Mouse (Mus musculus) thymus, postnatal 36 days (tissue): Measurements from ENCODE around the gene Bmpr1a.
"Not testable (repeated sequence)": the region's sequence is repeated elsewhere in the genome, so short reads cannot be mapped to it uniquely, and the experiment has no call there.

Source experiments
- DNase-seq, 2 experiments: peaks; one replicate each; pipeline ENCODE4 v3.0.0; 2022; ENCODE audit warnings: mixed read lengths in 2 of 2

The Bmpr1a gene

DNA sequence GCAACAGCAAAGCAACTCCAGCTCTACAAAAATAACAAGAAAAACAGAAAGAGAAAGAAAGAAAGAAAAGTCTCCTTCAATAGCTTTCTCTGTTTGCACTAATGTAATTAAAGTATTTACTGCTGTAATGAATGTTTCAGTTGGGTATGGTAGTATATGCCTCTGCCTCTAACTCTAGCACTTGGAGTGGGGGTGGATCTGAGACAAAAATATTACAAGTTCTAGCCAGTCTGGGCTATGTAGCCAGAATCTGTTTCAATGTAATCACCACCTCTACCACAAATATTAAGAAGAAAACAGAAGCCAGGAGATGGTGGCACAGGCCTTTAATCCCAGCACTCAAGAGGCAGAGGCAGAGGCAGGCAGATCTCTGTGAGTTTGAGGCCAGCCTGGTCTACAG lies 54.7 kb downstream of the Bmpr1a start:
- DNase-seq: no peak

DNA sequence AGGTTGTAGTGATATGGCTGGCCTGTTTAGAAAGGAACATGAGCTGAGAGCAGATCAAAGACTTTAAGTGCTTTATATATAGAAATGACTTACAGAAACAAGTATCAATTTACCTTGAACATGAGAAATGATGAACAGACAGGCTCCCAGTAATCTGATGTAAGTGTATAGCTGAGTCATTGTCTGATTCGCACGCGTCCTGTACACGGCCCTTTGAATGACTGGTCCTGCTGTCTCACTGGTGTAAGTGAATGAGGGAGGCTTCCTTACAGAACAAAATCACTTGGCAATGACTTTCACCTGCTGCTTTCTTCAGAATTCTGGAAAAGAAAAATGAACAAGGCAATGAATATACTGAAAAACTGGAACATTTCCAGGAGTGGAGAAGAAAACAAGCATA lies 55.5 kb downstream of the Bmpr1a start:
- no peak for DNase-seq

DNA sequence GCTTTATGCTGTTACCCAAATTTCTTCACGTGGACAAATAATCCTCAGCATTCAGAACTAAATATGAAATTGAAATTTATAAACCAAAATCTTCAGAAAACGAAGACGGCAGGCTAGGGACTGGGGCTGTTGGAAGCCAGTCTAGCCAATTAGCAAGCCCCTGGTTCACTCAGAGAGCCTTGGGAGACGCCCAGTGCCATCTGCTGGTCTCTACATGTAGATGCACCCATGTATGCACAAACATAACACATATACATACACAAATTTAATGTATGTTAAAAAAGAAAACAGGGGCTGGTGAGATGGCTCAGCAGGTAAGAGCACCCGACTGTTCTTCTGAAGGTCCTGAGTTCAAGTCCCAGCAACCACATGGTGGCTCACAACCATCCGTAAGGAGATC lies 56.5 kb downstream of the Bmpr1a start:
- DNase-seq: no peak

DNA sequence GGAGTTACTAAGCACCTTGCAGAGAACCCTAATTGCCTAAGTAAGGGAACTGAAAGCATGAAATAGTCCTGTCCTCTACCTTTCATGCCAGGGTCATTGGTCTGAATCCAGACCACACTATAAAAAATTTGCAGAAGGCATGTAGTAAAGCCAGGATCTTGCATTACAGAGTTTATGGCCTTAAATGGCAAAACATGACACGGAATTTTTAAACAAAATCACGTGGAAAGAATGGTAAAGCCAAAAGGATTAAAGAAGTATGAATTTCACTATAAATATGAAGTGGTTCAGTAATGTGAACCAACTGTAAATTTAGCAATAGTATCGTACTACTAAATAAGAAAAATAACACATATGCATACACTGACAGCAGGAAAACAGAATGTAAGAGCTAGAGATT lies 57.8 kb downstream of the Bmpr1a start:
- DNase-seq: no peak

DNA sequence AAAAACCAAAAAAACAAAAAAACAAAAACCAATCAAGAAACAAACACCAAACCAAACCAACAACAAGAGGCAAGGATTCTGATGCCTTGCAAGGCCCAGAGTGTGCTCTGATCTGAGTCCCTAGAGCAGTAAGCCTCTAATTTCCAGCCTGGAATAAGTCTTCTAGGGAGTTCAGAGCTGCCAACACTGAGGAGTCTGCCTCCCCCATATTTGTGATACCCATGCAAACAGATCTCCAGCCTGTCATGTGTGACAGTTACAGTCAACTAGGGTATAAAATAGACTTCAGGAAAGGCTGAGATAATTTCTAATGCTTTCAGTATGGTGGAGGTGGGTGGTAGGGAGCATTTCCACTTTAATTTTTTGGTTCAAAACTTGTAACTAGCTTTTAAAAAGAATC lies 58.2 kb downstream of the Bmpr1a start:
- DNase-seq: no peak

DNA sequence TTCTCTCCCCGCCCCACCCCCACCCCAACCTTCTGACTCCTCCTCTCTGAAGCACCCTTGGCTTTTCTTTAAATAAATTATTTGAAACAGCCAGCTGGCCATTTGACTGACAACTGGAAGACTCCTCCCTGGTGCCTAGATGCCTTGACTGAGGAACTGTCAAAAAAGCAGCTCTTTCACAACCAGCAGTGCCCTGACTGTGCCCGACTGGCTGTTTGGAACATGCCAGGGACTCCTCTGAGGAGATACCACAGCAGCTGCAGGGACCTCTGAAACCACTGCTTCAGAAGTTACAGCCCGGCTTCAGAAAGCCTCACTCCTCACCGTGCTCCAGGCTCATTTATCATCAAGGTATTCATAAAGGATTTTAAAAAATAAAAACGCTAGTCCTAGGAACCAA lies 58.8 kb downstream of the Bmpr1a start:
- DNase-seq: no peak

DNA sequence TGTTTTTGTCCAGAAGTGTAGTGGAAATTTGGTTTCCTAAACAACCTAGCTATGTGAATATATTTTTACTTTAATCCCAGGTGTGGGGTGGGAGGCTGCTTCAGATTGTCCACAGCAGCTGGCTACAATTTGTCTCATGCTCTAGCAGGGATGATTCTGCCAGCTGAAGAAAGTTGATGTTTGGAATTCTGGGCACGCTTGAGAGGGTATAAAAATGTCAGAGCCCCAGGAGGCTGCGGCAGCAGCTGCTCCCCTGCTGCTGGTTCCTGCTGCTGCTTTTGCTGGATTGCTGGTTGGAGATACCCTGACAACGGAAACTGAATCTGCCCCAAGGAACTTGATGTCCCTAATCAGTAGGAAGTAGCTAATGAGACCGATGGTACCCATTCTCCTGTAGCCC lies 60.6 kb downstream of the Bmpr1a start:
- no peak for DNase-seq

DNA sequence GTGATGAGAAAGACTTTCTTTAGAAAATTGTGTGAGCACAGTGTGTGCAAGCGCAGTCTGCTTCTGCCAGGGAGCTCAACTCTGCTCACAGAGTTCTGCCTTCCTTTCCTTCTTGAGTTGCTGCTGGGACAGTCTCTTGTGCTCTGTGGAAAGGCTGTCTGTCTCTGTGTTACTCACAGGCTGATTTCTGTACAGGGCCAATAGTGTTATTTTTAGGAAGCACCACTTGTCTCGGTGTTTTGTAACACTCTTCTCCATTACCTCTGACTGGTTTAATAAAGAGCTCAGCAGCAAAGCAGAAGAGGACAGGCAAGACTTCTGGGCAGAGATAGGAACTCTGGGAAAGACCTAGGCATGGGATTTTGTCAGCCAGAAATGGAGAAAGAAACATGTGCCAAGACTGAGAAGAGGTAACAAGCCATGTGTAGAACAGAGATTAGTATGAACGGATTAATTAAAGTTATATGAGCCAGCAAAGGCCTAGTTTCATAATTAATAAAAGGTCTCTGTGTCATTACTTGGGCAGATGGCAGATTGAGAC lies 62.5 kb downstream of the Bmpr1a start:
- no peak for DNase-seq

DNA sequence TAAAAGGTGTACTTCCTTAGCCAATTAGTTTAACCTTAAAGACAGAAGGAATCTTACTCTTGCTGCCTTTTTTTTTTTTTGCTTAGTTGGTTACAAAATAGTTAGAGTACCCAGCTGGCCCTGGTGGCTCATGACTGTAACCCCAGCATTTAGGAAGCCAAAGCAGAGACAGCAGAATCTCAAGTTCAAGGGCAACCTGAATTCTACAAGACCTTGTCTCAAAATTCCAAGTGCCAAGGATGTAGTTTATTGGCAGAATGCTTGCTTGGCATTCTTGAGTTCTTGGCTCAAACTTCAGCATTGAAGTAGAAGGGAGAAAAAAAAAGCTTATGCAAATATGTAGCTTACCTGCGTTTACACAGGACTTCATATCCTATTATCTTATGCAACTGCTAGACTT lies 74.1 kb downstream of the Bmpr1a start:
- DNase-seq: no peak

DNA sequence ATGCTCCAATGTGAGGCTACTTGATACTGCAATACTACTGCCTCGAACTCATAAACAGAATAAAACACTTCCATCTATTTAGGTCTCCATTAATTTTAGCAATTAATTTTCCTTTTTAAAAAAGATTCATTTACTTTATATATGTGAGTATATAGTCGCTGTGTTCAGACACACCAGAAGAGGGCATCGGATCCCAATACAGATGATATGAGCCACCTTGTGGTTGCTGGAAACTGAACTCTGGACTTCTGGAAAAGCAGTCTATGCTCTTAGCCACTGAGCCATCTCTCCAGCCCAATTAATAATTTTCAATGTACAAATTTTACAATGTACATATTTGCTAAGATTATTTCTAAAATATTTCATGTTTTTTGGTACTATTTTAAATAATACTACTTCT lies 74.9 kb downstream of the Bmpr1a start:
- no peak for DNase-seq

DNA sequence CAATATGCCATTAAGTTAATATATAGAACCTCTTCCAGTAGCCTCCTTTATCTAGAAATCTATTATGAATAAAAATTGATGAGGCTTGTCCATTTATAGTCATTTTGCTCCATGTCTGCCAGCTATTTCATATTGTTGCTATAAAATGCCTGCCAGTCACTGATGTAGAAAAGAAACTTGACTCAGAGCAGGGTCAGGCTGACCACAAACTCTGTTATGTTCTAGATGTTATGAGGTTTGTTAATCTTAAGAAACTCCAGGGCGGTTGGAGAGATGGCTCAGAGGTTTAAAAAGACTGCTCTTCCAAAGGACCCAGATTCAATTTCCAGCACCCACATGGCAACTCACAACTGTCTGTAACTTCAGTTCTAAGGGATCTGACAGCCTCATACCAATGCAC lies 82.1 kb downstream of the Bmpr1a start:
- DNase-seq: no peak

DNA sequence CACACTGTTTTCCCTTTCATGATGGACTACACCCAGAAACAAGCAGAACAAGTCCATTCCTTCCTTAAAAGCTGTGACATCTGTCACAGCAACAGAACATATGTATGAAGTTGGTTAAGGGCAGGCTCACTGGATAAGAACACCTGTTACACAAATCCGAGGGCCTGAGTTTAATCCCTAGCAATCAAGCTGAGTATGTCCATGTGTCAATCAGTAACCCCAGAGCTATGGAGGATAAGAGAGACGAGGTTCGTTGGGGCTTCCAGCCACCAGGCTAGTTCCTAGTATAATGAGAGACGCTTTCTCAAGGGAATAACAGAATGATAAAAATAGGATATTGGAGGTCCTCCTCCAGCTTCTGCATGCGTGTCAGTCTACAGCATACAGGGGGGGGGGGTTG lies 85.6 kb downstream of the Bmpr1a start:
- DNase-seq: no peak

DNA sequence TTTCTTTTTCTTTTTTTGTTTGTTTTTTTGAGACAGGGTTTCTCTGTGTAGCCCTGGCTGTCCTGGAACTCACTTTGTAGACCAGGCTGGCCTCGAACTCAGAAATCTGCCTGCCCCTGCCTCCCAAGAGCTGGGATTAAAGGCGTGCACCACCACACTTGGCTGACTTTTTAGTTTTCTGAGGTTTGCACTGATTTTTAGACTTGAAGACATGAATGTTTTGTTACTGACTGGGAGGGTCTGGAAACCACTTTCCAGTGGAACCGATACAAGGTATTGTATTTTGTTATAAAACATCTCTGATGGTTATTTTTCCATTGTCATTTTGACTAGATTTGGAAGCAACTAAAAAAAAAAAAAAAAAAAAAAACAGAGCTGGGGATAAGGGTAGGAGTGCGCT lies 86.2 kb downstream of the Bmpr1a start:
- DNase-seq: not testable (repeated sequence)

DNA sequence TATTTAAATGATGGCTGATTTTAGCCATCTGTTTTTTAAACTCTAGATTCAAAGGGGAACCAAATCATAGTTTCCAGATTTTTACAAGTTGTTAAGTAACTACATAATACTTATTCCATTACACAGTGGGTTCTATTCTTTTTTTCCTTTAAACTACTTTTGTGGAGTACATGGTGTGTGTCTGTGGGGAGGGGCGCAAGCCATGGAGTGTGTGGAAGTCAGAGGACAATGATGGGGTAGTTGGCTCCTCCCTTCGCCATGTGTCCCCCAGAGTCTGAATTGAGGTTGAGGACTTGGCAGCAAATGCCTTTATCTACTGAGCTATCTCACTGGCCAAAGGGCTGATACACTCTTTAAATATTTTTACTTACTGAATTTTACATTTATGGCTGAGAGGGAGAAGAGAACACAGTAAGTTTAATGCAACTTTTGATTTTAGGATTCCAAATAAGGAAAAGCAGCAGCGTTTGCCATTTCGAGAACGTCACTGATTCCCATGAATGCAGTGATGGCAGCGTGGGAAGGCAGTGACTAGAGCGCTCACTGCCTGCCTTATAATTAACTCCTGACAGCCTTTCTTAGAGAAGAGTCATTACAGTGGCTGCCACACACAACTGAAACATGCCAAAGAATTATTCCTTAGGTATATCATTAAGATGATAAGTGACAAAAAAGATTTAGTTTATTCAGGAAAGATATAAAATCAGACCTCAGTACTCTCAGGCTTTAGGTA lies 90.8 kb downstream of the Bmpr1a start:
- DNase-seq: no peak

DNA sequence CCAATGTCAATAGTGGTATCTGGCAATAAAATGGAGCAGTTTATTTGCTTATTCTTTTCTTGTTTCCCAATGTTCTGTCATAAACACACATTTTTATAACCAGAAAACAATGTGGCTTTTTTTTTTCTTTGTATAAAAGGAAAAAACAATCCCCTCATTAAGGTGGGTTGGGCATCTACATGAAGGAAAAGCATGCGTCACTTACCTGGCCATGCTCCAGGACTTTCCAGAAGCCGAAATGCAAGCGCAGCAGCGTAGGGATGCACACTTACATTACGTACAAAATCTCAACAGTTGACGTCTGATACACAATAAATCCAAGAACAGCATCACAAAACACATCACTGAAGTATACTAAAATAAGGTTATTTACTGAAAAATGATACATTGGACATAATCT lies 92.4 kb downstream of the Bmpr1a start:
- no peak for DNase-seq

DNA sequence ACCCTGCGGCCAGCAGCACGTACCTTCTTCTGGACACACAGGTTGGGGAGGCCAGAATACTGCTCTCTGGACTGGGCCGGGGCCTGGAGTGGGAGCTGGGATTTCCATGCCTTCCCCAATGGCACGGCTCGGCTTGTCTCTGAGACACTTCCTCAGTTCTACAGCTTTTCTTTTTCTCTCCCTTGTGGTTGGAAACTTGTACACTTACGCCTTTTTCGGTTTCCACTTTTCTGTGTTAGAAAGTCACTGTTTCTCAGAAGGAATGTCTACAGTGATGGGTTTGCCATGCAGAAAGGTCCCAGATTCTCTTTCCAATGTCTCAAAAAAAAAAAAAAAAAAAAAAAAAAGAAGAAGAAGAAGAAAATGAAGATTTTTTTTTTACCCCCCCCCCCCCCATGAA lies 99.7 kb downstream of the Bmpr1a start:
- DNase-seq: no peak

DNA sequence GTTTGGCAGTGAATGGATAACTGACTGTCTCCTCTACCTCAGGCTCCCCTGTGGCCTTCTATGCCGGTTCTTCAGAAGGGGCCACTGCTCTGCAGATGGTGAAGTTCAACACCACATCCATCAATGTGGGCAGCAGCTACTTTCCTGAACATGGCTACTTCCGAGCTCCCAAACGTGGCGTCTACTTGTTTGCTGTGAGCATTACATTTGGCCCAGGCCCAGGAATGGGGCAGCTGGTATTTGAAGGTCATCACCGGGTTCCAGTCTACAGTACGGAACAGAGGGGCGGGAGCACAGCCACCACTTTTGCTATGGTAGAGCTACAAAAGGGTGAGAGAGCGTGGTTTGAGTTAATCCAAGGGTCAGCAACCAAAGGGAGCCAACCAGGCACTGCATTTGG lies 100.3 kb downstream of the Bmpr1a start:
- no peak for DNase-seq

DNA sequence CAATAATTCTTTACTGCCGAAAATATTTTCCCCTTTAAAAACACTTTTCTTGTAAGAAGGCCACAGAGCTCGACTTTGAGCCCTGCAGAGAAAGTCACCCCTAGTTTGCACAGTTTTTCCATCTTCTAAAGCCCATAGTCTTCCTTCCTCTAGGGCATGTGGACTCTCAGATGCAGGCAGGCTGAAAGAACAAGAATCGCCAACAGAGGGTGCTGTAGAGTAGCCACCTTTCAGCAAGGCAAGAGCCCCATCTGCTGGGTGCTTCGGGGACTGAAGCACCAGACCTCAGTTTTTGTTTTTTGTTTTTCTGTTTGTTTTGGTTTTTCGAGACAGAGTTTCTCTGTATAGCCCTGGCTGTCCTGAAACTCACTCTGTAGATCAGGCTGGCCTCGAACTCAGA lies 102.0 kb downstream of the Bmpr1a start:
- peak; percentile 54 to 67 for DNase-seq

DNA sequence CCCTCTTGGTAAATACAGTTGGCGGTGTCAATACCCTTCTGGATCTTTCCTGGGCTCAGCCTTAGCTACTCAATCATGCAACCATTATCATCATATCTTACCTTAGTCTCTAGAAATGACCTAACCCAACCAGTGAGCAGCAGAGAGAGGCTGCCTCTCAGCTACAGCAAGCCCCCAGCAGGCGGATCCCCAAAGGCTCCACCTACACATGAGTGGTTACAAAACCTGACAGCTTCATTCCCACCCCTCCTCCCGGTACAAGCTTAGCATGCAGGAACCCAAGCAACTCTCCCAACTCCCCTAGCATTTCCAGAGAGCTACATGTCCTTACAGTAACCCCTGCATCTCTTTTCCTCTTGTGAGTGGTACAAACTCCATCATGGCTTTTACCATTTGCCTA lies 103.1 kb downstream of the Bmpr1a start:
- DNase-seq: no peak

DNA sequence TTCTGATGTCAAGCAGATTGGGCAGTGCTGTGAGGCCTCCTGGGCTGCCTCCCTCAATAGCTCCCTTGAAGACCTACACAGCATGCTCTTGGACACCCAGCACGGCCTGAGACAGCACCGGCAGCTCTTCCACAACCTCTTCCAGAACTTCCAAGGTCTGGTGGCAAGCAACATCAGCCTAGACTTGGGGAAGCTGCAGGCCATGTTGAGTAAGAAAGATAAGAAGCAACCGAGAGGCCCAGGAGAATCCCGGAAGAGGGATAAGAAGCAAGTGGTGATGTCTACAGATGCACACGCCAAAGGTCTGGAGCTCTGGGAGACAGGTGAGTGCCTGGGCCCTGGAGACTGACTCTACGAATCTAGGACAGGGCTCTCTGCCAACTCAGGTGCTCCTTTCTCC lies 103.8 kb downstream of the Bmpr1a start:
- no peak for DNase-seq

DNA sequence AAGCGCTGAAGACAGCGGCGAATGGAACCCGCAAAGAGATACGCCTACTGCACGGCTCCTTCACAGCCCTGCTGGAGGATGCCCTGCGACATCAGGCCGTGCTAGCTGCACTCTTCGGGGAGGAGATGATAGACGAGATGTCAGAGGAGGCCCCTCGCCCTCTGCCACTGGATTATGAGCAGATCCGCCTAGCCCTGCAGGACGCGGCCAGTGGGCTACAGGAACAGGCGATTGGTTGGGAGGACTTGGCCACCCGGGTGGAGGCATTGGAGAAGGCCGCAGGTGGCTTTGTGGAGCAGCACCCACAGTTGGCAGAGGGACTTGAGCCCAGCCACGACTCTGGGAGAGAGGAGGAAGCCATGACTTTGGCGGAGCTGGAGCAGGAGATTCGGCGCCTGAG lies 104.2 kb downstream of the Bmpr1a start:
- DNase-seq: no peak

DNA sequence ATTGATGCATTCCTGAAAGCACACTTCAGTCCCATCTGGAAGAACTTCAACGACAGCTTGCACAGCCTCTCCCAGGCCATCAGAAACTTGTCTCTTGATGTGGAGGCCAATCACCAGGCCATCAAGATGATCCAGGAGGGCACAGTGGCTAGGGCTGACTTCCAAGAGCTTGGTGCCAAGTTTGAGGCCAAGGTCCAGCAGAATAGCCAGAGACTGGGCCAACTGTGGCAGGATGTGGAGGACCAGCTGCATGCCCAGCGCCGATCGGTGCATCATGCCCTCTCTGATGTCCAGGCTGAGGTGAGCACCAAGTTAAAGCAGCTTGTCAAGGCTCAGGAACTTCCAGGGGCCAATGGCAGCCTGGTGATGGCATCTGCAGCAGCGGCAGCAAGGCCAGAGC lies 105.3 kb downstream of the Bmpr1a start:
- no peak for DNase-seq

DNA sequence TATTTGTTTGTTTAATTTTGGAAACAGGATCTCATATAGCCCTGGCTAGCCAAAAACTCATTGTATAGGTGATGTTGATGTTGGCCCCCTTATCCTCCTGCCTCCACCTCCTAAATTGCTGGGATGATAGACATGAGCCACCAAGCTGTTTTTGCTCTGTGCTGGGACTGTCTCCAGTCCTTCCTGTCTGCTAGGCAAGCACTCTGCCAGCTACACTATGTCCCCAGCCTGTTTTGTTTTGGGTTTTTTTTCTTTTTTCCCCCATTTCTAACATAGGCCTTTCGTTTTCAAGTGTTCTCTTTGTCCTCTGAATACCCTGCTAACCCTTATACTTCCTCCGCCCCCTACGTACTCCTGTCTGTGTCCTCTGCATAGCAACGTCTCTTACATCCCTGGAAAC lies 109.8 kb downstream of the Bmpr1a start:
- DNase-seq: no peak

DNA sequence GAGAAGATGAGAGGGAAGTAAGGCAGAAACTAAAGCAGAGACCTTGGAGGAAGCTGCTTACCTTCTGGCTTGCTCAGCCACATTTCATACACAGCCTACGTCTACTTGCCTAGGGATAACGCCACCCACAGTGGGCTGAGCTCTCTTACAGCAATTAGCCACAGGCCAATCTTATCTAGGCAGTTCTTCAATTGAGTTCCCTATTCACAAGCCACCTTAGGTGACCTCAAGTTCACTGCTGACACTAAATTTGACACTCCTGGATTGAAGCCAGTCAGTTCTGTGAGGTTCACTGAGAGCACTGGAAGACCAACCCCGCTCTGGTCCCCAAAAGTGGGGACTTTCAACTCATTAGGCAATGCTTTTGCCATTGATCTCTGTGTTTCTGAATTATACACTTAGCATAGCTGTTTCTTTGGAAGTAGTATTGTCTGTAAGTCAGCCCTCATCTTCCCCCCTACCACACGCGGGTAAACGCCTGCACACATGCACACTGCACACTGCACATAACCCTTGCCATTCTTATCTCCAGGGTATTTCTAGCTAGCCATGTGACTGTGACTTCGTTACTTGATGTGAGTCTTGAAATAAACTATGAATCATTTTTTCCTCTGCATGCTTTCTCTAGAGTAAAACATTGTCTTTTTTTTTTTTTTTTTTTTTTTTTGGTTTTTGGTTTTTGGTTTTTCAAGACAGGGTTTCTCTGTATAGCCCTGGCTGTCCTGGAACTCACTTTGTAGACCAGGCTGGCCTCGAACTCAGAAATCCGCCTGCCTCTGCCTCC lies 120.0 kb downstream of the Bmpr1a start:
- no peak for DNase-seq
